Mouse (Mus musculus) heart, postnatal 4 days (tissue): ENCODE measurements at regions not wholly inside any gene's neighbourhood (a gene's known extent, or its start where the extent isn't known, plus 50 kb on each side); places are given as distances from the start of the nearest gene placed in this dataset.

Experiments
- DNase-seq: peaks from one replicate; pipeline ENCODE4 v3.0.0; 2021

DNA sequence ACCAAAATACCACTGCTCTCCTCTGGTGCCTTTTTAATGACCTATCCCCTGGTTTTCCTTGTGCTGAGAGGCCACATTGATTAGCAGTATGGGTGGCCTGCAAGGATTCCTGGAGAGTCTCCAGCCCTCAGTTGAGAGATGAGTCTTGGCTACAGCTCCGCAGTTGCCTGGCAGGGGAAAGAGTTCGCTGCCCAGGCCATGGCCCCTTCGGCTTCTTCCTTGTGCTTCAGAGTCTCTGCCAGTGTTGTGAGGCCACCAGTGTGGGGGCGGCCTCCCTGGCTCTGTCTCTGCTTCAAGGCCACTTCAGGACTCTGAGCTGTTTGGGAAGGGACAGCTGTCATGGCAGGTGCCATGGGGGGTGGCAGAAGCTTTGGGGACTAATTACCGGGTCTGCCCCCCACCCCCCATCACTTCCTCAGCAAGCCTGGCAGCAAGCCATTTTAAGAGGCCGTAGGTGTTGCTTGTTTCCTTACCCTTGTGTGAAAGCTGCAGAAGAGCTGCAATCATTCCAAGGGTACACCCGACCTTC is 85.8 kb upstream of the Gria1 start:
- no peak for DNase-seq

GRCm38 (mm10) chr11:56932766-56933165 is 78.4 kb upstream of the Gria1 start:
- DNase-seq, result no peak

DNA sequence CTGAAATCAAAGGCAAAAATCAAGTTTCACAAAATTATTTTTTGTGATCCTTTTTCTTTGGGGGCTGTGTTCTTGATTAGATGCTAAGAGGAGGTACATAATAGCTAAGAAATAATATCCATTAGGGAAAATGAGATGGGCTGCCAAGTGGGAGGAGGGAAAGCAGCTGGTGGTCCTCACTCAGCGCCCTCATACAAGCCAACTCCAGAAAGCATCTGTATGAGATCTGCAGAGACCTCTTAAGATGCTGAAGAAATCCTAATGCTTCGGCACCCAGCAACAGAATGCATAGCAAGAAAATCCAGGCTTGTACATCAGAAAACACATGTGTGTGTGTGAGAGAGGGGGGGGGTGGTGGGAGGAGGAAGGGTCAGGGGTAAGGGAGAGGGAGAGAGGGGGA is 58.8 kb upstream of the Gria1 start:
- DNase-seq, result peak; percentile 20

GRCm38 (mm10) chr11:56957824-56958223 is 53.4 kb upstream of the Gria1 start:
- DNase-seq, result no peak
